Mouse (Mus musculus) G1E (cell line): ENCODE data around the gene Adcy1.

Experiments used
- CTCF ChIP-seq: IDR thresholded peaks from 2 replicates; pipeline ENCODE4 v1.5.1; 2012; ENCODE audit warnings: low read depth, low read length, inconsistent platforms, mixed read lengths
- GATA1 ChIP-seq: IDR thresholded peaks from 2 replicates; pipeline ENCODE4 v1.6.1; 2012; ENCODE audit warnings: borderline replicate concordance, low read length, inconsistent platforms, mixed read lengths
- POLR2AphosphoS5 ChIP-seq: IDR thresholded peaks from 2 replicates; pipeline ENCODE4 v1.6.1; 2012; ENCODE audit warnings: low read depth, low read length, inconsistent platforms; ENCODE audit not compliant: insufficient replicate concordance
- TAL1 ChIP-seq: conservative IDR thresholded peaks from 2 replicates; pipeline ENCODE4 v1.6.1; 2012; ENCODE audit warnings: low read depth, low read length, inconsistent platforms, mixed read lengths

- TF ChIP-seq CTCF (no peak), POLR2AphosphoS5 (no peak), GATA1 (no peak), TAL1 (no peak)
Measured at GRCm38 (mm10) chr11:7040801-7041200, 22.5 kb upstream of the Adcy1 start.
